Comparison of ENCODE assay signal across 8 mouse cellular contexts in the genomic region with DNA sequence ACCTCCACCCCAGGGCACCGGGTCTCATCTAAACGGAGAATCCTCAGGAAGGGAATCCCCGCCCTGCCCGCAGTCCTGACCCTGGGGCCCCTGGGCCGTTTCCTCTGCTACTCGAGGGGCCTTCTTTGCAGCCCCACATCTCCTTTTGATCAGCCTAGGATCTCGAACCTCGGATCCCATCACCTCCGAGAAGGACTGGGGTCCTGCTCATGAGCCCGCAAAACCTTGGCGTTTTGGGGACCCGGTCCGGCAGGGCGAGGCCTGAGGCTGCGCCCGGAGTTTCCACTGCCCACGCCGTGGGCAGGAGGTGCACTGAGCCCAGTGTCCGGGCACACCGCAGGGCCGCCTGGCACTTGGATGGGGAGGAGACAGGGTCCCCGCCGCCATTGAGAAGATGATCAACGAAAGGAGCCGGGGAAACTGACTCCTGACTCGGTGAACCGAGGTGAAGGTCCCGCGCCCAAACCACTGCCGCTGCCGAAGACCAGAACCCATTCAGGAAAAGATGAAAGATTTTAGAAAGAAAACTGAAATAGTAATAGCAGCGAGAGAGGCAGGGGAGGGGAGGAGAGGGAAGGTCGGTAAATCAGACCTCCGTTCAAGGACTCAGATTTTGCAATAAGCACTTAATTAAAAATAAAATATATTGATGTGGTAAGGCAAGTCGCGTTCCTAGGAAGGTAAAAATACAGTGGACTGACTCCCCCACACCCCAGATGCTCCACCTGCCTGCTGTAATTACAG.
DNase-seq lines count a peak whose midpoint lies in the region; ATAC-seq and TF ChIP-seq lines count a peak whose summit lies in the region.

No protein-coding gene starts in this region.

- DNase-seq in kidney, adult 2 months, result peak; percentile 3
- no peak for DNase-seq in kidney, adult 8-10 months
- peak; percentile 50 for DNase-seq in hindbrain, embryonic 11.5 days (ENCODE audit: low spot score)
- DNase-seq in liver, postnatal 0 days, result peak; percentile 18
- DNase-seq in c-Kit-positive CD71-positive TER-119-positive erythroid progenitor cells, embryonic 14.5 days (ENCODE audit: low spot score), result no peak
- DNase-seq in left cerebral cortex, postnatal 25 days (ENCODE audit: low spot score in 2 of 2), result no peak

- peak overlapping the region; percentile 69 for H3K4me2 ChIP-seq in hindbrain, embryonic 11.5 days (replicated peaks; ENCODE audit: low read depth, low read length)
- peak overlapping the region; percentile 63 for H3K4me2 ChIP-seq in liver, postnatal 0 days (ENCODE audit: low read depth, low read length)
- H3K4me2 ChIP-seq in stomach, embryonic 15.5 days, result peak overlapping the region; percentile 59

- 15% methylated on average over 36 of the region's 36 CpGs for WGBS in kidney, adult 2 months
- WGBS in hindbrain, embryonic 11.5 days, result 2% methylated on average over 36 of the region's 36 CpGs
- 7% methylated on average over 36 of the region's 36 CpGs for WGBS in liver, postnatal 0 days (ENCODE audit: insufficient replicate concordance)
- 5% methylated on average over 36 of the region's 36 CpGs for WGBS in stomach, embryonic 15.5 days

- H3K9me3 ChIP-seq in hindbrain, embryonic 11.5 days (ENCODE audit: control insufficient read depth, low read length), result no peaks in the 10 kb centered on the region
- H3K9me3 ChIP-seq in liver, postnatal 0 days (ENCODE audit: low read length), result no peaks in the 10 kb centered on the region
- no peaks in the 10 kb centered on the region for H3K9me3 ChIP-seq in stomach, embryonic 15.5 days

- no peak for TF ChIP-seq EP300 in liver, postnatal 0 days (IDR thresholded peaks at IDR 0.05; ENCODE audit: low read depth)

- H3K4me1 ChIP-seq in kidney, adult 2 months (ENCODE audit: control insufficient read depth, insufficient read depth, low read length), result no peaks in the 10 kb centered on the region; the same call in 1 of the 2 replicates
- H3K4me1 ChIP-seq in brown adipose tissue, adult 24 weeks (ENCODE audit: control insufficient read depth, insufficient read depth, insufficient read length, low read length), result no peaks in the 10 kb centered on the region
- peaks cover 6% of the 10 kb centered on the region; the same call in 1 of the 2 replicates for H3K4me1 ChIP-seq in hindbrain, embryonic 11.5 days (replicated peaks; ENCODE audit: control insufficient read depth, insufficient read depth, low read length)
- peaks cover 18% of the 10 kb centered on the region for H3K4me1 ChIP-seq in liver, postnatal 0 days (ENCODE audit: insufficient read depth)
- H3K4me1 ChIP-seq in stomach, embryonic 15.5 days, result peaks cover 10% of the 10 kb centered on the region; the same call in 1 of the 2 replicates

- ATAC-seq in hindbrain, embryonic 11.5 days (ENCODE audit: low FRiP score), result 0 out of 2 replicates have a peak, but pooled peaks have one; percentile 12
- ATAC-seq in liver, postnatal 0 days, result no peak
- ATAC-seq in stomach, embryonic 15.5 days (ENCODE audit: insufficient read depth, low FRiP score, low read depth), result no peak

- intact Hi-C loops in left cerebral cortex, postnatal 25 days (cut with DNase I), result loop anchor here (5.0 kb wide), 1 partner anchor 247 kb away; no protein-coding TSS in a partner anchor

- H3K27me3 ChIP-seq in kidney, adult 2 months (replicated peaks; ENCODE audit: control insufficient read depth, insufficient read depth, low read length), result no peaks in the 10 kb centered on the region
- H3K27me3 ChIP-seq in hindbrain, embryonic 11.5 days (ENCODE audit: control insufficient read depth, insufficient read depth, low read length), result no peaks in the 10 kb centered on the region
- H3K27me3 ChIP-seq in liver, postnatal 0 days (ENCODE audit: insufficient read depth, low read length), result peaks cover 20% of the 10 kb centered on the region
- H3K27me3 ChIP-seq in stomach, embryonic 15.5 days (replicated peaks), result peaks cover 16% of the 10 kb centered on the region; the same call in 1 of the 2 replicates

- H3K9ac ChIP-seq in hindbrain, embryonic 11.5 days (ENCODE audit: low read depth, low read length), result peak overlapping the region; percentile 58
- peak overlapping the region; percentile 38 for H3K9ac ChIP-seq in liver, postnatal 0 days (replicated peaks)
- H3K9ac ChIP-seq in stomach, embryonic 15.5 days, result no peak overlapping the region

- H3K36me3 ChIP-seq in kidney, adult 2 months (ENCODE audit: control insufficient read depth, insufficient read depth, low read length), result no peaks in the 10 kb centered on the region
- no peaks in the 10 kb centered on the region for H3K36me3 ChIP-seq in hindbrain, embryonic 11.5 days (ENCODE audit: control insufficient read depth, insufficient read depth, low read length)
- no peaks in the 10 kb centered on the region for H3K36me3 ChIP-seq in liver, postnatal 0 days (replicated peaks; ENCODE audit: insufficient read depth, low read length)
- H3K36me3 ChIP-seq in stomach, embryonic 15.5 days, result no peaks in the 10 kb centered on the region

- peak overlapping the region; percentile 26 for H3K4me3 ChIP-seq in kidney, adult 2 months (ENCODE audit: insufficient read depth, low read depth, low read length)
- peak overlapping the region; percentile 38; the same call in 1 of the 2 replicates for H3K4me3 ChIP-seq in brown adipose tissue, adult 24 weeks (ENCODE audit: insufficient read depth, low read depth, low read length)
- H3K4me3 ChIP-seq in hindbrain, embryonic 11.5 days (ENCODE audit: low read depth, low read length), result peak overlapping the region; percentile 32
- peak overlapping the region; percentile 40 for H3K4me3 ChIP-seq in liver, postnatal 0 days (ENCODE audit: low read depth, low read length)
- H3K4me3 ChIP-seq in stomach, embryonic 15.5 days (replicated peaks), result peak overlapping the region; percentile 29

- no peak overlapping the region for H3K27ac ChIP-seq in kidney, adult 2 months (ENCODE audit: insufficient read depth, low read depth, low read length)
- no peak overlapping the region for H3K27ac ChIP-seq in brown adipose tissue, adult 24 weeks (replicated peaks; ENCODE audit: low read depth, low read length)
- H3K27ac ChIP-seq in hindbrain, embryonic 11.5 days (ENCODE audit: low read depth, low read length), result peak overlapping the region; percentile 65; the same call in 1 of the 2 replicates
- H3K27ac ChIP-seq in liver, postnatal 0 days (ENCODE audit: low read depth), result no peak overlapping the region
- H3K27ac ChIP-seq in stomach, embryonic 15.5 days, result no peak overlapping the region

- TF ChIP-seq CTCF in kidney, adult 2 months (conservative IDR thresholded peaks at IDR 0.05; ENCODE audit: insufficient read depth, insufficient read length, low read depth, low read length), result no peak
- TF ChIP-seq CTCF in liver, postnatal 0 days (IDR thresholded peaks at IDR 0.05; ENCODE audit: low read depth), result no peak

- no peak for TF ChIP-seq POLR2A in kidney, adult 2 months (IDR thresholded peaks at IDR 0.05; ENCODE audit: low read depth, low read length)

Comparison
In these comparisons a context has a peak if more than half of its experiments do, and no peak if none do; other contexts are left out.
1. DNase-seq: peak in kidney, adult 2 months (single experiment), hindbrain, embryonic 11.5 days (single experiment) and liver, postnatal 0 days (single experiment); none in kidney, adult 8-10 months (0 of 2), c-Kit-positive CD71-positive TER-119-positive erythroid progenitor cells, embryonic 14.5 days (single experiment) and left cerebral cortex, postnatal 25 days (0 of 2).
2. Peak in every context shown above with its lines, with median percentiles within 50 percentile points of each other: H3K4me3 ChIP-seq and H3K4me2 ChIP-seq.